Mouse (Mus musculus): ENCODE measurements around the gene Ube2k.

Gene Ube2k

GRCm38 (mm10) chr5:65525674-65526443 lies 11.2 kb upstream of the Ube2k start:
- TF ChIP-seq GATA4 (IDR thresholded peaks at IDR 0.05; ENCODE audit: insufficient replicate concordance, low read length), result no peak

GRCm38 (mm10) chr5:65531283-65531682 lies 5.8 kb upstream of the Ube2k start:
- no peak for TF ChIP-seq GATA4 (IDR thresholded peaks at IDR 0.05; ENCODE audit: insufficient replicate concordance, low read length)

- TF ChIP-seq GATA4 (IDR thresholded peaks at IDR 0.05; ENCODE audit: insufficient replicate concordance, low read length), result no peak
Observed at GRCm38 (mm10) chr5:65534496-65534895, 2.5 kb upstream of the Ube2k start.

- no peak for TF ChIP-seq GATA4 (IDR thresholded peaks at IDR 0.05; ENCODE audit: insufficient replicate concordance, low read length)
Observed at GRCm38 (mm10) chr5:65535457-65536067, 1.5 kb upstream of the Ube2k start.

GRCm38 (mm10) chr5:65537420-65538071 lies 513 bp downstream of the Ube2k start:
- no peak for TF ChIP-seq GATA4 (IDR thresholded peaks at IDR 0.05; ENCODE audit: insufficient replicate concordance, low read length)

GRCm38 (mm10) chr5:65538121-65538520 lies 1.1 kb downstream of the Ube2k start:
- no peak for TF ChIP-seq GATA4 (IDR thresholded peaks at IDR 0.05; ENCODE audit: insufficient replicate concordance, low read length)

GRCm38 (mm10) chr5:65538829-65539228 lies 1.8 kb downstream of the Ube2k start:
- no peak for TF ChIP-seq GATA4 (IDR thresholded peaks at IDR 0.05; ENCODE audit: insufficient replicate concordance, low read length)

GRCm38 (mm10) chr5:65539786-65540185 lies 2.8 kb downstream of the Ube2k start:
- TF ChIP-seq GATA4 (IDR thresholded peaks at IDR 0.05; ENCODE audit: insufficient replicate concordance, low read length), result no peak

- no peak for TF ChIP-seq GATA4 (IDR thresholded peaks at IDR 0.05; ENCODE audit: insufficient replicate concordance, low read length)
Observed at GRCm38 (mm10) chr5:65541889-65542288, 4.9 kb downstream of the Ube2k start.

GRCm38 (mm10) chr5:65543491-65543890 lies 6.5 kb downstream of the Ube2k start:
- TF ChIP-seq GATA4 (IDR thresholded peaks at IDR 0.05; ENCODE audit: insufficient replicate concordance, low read length), result no peak

GRCm38 (mm10) chr5:65544616-65545015 lies 7.6 kb downstream of the Ube2k start:
- TF ChIP-seq GATA4 (IDR thresholded peaks at IDR 0.05; ENCODE audit: insufficient replicate concordance, low read length), result no peak

- no peak for TF ChIP-seq GATA4 (IDR thresholded peaks at IDR 0.05; ENCODE audit: insufficient replicate concordance, low read length)
Observed at GRCm38 (mm10) chr5:65549677-65550076, 12.6 kb downstream of the Ube2k start.

GRCm38 (mm10) chr5:65557109-65557508 lies 20.1 kb downstream of the Ube2k start:
- TF ChIP-seq GATA4 (IDR thresholded peaks at IDR 0.05; ENCODE audit: insufficient replicate concordance, low read length), result no peak

GRCm38 (mm10) chr5:65561125-65561893 lies 24.3 kb downstream of the Ube2k start:
- no peak for TF ChIP-seq GATA4 (IDR thresholded peaks at IDR 0.05; ENCODE audit: insufficient replicate concordance, low read length)

- no peak for TF ChIP-seq GATA4 (IDR thresholded peaks at IDR 0.05; ENCODE audit: insufficient replicate concordance, low read length)
Observed at GRCm38 (mm10) chr5:65565486-65565885, 28.5 kb downstream of the Ube2k start.
